Mouse (Mus musculus) bone marrow, adult 2 months (tissue): ENCODE data around the gene Hoxa7.

ENCODE experiments used
- CTCF ChIP-seq: fragments of 200-500 bp; IDR thresholded peaks from 2 replicates; pipeline ENCODE4 v1.5.1; 2011; ENCODE audit warnings: low read length, control low read depth; ENCODE audit not compliant: control insufficient read depth, insufficient read depth
- POLR2A ChIP-seq: fragments of 200-500 bp; IDR thresholded peaks from 2 replicates; pipeline ENCODE4 v1.6.1; 2011; ENCODE audit warnings: low read depth, mild to moderate bottlenecking, control low read depth, low read length, borderline replicate concordance; ENCODE audit not compliant: control insufficient read depth

GRCm38 (mm10) chr6:52209685-52210046 lies 12.0 kb downstream of the Hoxa7 start:
- TF ChIP-seq POLR2A (no peak), CTCF (no peak)
